Mouse (Mus musculus): ENCODE measurements around the gene Fli1.

DNA sequence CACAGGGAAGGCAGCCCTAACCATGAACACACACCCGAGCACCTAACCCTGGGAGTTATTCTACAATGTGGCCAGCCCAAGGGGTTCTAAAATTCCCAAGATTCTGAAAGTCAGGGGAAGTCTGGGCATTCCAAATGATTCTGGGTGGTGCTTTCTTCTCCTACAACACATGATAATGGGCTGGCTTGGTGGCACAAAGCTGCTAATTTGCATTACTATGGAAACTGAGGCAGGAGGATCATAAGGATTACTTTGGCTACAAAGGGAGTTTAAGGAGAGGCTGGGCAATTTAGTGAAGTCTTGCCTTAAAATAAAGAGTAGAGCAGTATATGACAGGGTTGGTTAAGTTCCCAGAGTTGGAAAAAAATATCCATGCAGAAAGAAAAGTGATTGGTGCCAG lies 127.7 kb downstream of the Fli1 start:
- TF ChIP-seq CEBPB (IDR thresholded peaks at IDR 0.05; ENCODE audit: insufficient read depth, poor library complexity, severe bottlenecking), result no peak
- TF ChIP-seq POLR2A (IDR thresholded peaks at IDR 0.05; ENCODE audit: insufficient read length, low read depth), result no peak
- TF ChIP-seq MYOD1 (IDR thresholded peaks at IDR 0.05; ENCODE audit: control insufficient read depth in 1 of 3, insufficient read length in 2 of 3, low read depth in 2 of 3), result no peak
- TF ChIP-seq POLR2AphosphoS2 (IDR thresholded peaks at IDR 0.05; ENCODE audit: insufficient read length, low read depth), result no peak
- no peak for TF ChIP-seq TCF12 (IDR thresholded peaks at IDR 0.05; ENCODE audit: insufficient read depth, poor library complexity, severe bottlenecking)
- TF ChIP-seq E2F4 (IDR thresholded peaks at IDR 0.05; ENCODE audit: insufficient read depth), result no peak
- no peak for TF ChIP-seq MAX (IDR thresholded peaks at IDR 0.05; ENCODE audit: low read depth)
- no peak for TF ChIP-seq USF1 (IDR thresholded peaks at IDR 0.05; ENCODE audit: low read depth)
- no peak for TF ChIP-seq MYOG (IDR thresholded peaks at IDR 0.05; ENCODE audit: control insufficient read depth in 1 of 3, insufficient read depth in 1 of 3, insufficient read length in 2 of 3, low read depth in 2 of 3)
- TF ChIP-seq TCF3 (IDR thresholded peaks at IDR 0.05; ENCODE audit: insufficient read length, low read depth), result no peak

Data from myocyte (in vitro differentiated cells).